Mouse (Mus musculus) brain, embryonic 18.5 days (tissue): ENCODE results near the gene R3hdm2.
A peak's percentile ranks its signal among the peaks of the same experiment; 100 is the strongest.

Experiments used
- DNase-seq: peaks from one replicate; pipeline ENCODE4 v3.0.0-alpha.2; 2012; ENCODE audit warnings: low read depth, low spot score

The R3hdm2 gene

GRCm38 (mm10) chr10:127425794-127426193 is 45.7 kb downstream of the R3hdm2 start:
- no peak for DNase-seq

- DNase-seq, result no peak
Measured at GRCm38 (mm10) chr10:127426670-127427069, 46.5 kb downstream of the R3hdm2 start.

- DNase-seq, result no peak
Measured at GRCm38 (mm10) chr10:127427107-127427506, 47.0 kb downstream of the R3hdm2 start.

GRCm38 (mm10) chr10:127427987-127428386 is 47.9 kb downstream of the R3hdm2 start:
- DNase-seq, result no peak

- DNase-seq, result no peak
Measured at GRCm38 (mm10) chr10:127429538-127429937, 49.4 kb downstream of the R3hdm2 start.

- no peak for DNase-seq
Measured at GRCm38 (mm10) chr10:127432466-127432865, 52.3 kb downstream of the R3hdm2 start.

- no peak for DNase-seq
Measured at GRCm38 (mm10) chr10:127437354-127438113, 57.4 kb downstream of the R3hdm2 start.

- DNase-seq, result no peak
Measured at GRCm38 (mm10) chr10:127453701-127454100, 73.6 kb downstream of the R3hdm2 start.

- DNase-seq, result no peak
Measured at GRCm38 (mm10) chr10:127462411-127463096, 82.4 kb downstream of the R3hdm2 start.

- DNase-seq, result no peak
Measured at GRCm38 (mm10) chr10:127471281-127471988, 91.3 kb downstream of the R3hdm2 start.

GRCm38 (mm10) chr10:127472722-127473121 is 92.6 kb downstream of the R3hdm2 start:
- no peak for DNase-seq

GRCm38 (mm10) chr10:127475175-127475574 is 95.0 kb downstream of the R3hdm2 start:
- DNase-seq, result no peak

- DNase-seq, result no peak
Measured at GRCm38 (mm10) chr10:127476541-127476940, 96.4 kb downstream of the R3hdm2 start.

GRCm38 (mm10) chr10:127477301-127477700 is 97.2 kb downstream of the R3hdm2 start:
- no peak for DNase-seq

GRCm38 (mm10) chr10:127479131-127479530 is 99.0 kb downstream of the R3hdm2 start:
- peak; percentile 6 for DNase-seq

GRCm38 (mm10) chr10:127480833-127481813 is 101.0 kb downstream of the R3hdm2 start:
- DNase-seq, result no peak

- no peak for DNase-seq
Measured at GRCm38 (mm10) chr10:127485235-127485634, 105.1 kb downstream of the R3hdm2 start.

- no peak for DNase-seq
Measured at GRCm38 (mm10) chr10:127488856-127489255, 108.7 kb downstream of the R3hdm2 start.

GRCm38 (mm10) chr10:127490160-127491127 is 110.3 kb downstream of the R3hdm2 start:
- DNase-seq, result no peak

GRCm38 (mm10) chr10:127491128-127491512 is 111.0 kb downstream of the R3hdm2 start:
- DNase-seq, result no peak
